Comparison of ENCODE assay signal across 23 mouse cellular contexts in genomic region chr3:158154134-158154533, GRCm38 (mm10).
DNase-seq lines count a peak whose midpoint lies in the region; ATAC-seq lines count a peak whose summit lies in the region.
"Had no signal": no experiment of that assay in that cellular context is flagged by ENCODE, and none has a peak within 500 bp of the region (broad histone marks: within the 10 kb centered on the region; RNA-seq: fewer than 3 reads in every experiment).

No protein-coding gene starts in this region.

- no peak overlapping the region for H3K4me2 ChIP-seq in hindbrain, embryonic 13.5 days
- H3K4me2 ChIP-seq in hindbrain, embryonic 11.5 days (replicated peaks; ENCODE audit: low read depth, low read length), result no peak overlapping the region
- no peak overlapping the region for H3K4me2 ChIP-seq in midbrain, embryonic 14.5 days (ENCODE audit: low read length)
- H3K4me2 ChIP-seq in midbrain, embryonic 16.5 days (ENCODE audit: low read length), result no peak overlapping the region
- no peak overlapping the region for H3K4me2 ChIP-seq in embryonic facial prominence, embryonic 15.5 days (replicated peaks)
- H3K4me2 ChIP-seq: limb, embryonic 15.5 days; liver, embryonic 15.5 days had no signal

- H3K27ac ChIP-seq in hindbrain, embryonic 13.5 days, result no peak overlapping the region; the same call in 1 of the 2 replicates
- no peak overlapping the region for H3K27ac ChIP-seq in hindbrain, embryonic 11.5 days (ENCODE audit: low read depth, low read length)
- H3K27ac ChIP-seq in midbrain, embryonic 14.5 days (replicated peaks; ENCODE audit: low read depth, low read length), result no peak overlapping the region
- H3K27ac ChIP-seq in midbrain, embryonic 16.5 days (ENCODE audit: low read length), result no peak overlapping the region
- H3K27ac ChIP-seq in embryonic facial prominence, embryonic 15.5 days (replicated peaks), result peak overlapping the region; percentile 60; the same call in 1 of the 2 replicates
- H3K27ac ChIP-seq: heart, embryonic 10.5 days; kidney, postnatal 0 days; left cerebral cortex, adult 2 months; limb, embryonic 15.5 days; liver, embryonic 15.5 days; macrophage had no signal

- DNase-seq in hindbrain, embryonic 11.5 days (ENCODE audit: low spot score), result no peak
- DNase-seq in midbrain, embryonic 14.5 days, result no peak
- DNase-seq in cerebellum, adult 8-10 months, result no peak
- no peak for DNase-seq in urinary bladder, postnatal 10 days (ENCODE audit: low spot score)
- DNase-seq: adrenal gland, postnatal 10 days; cerebellum, adult 9-10 months; gastrocnemius, postnatal 10 days; heart, postnatal 4 days; kidney, adult 2 months; left cerebral cortex, postnatal 4 days; right cerebral cortex, postnatal 4 days; thymus, postnatal 14 days had no signal

- WGBS in hindbrain, embryonic 13.5 days, result 84% methylated on average over 3 of the region's 3 CpGs
- 90% methylated on average over 3 of the region's 3 CpGs for WGBS in hindbrain, embryonic 11.5 days
- 93% methylated on average over 3 of the region's 3 CpGs for WGBS in midbrain, embryonic 14.5 days
- 93% methylated on average over 3 of the region's 3 CpGs for WGBS in midbrain, embryonic 16.5 days
- WGBS in embryonic facial prominence, embryonic 15.5 days, result 41% methylated on average over 3 of the region's 3 CpGs

- no peaks in the 10 kb centered on the region for H3K9me3 ChIP-seq in hindbrain, embryonic 13.5 days
- no peaks in the 10 kb centered on the region for H3K9me3 ChIP-seq in hindbrain, embryonic 11.5 days (ENCODE audit: control insufficient read depth, low read length)
- no peaks in the 10 kb centered on the region for H3K9me3 ChIP-seq in midbrain, embryonic 14.5 days (ENCODE audit: control insufficient read depth, low read length)
- H3K9me3 ChIP-seq in midbrain, embryonic 16.5 days (replicated peaks; ENCODE audit: control insufficient read depth, low read length, poor library complexity, severe bottlenecking), result no peaks in the 10 kb centered on the region
- H3K9me3 ChIP-seq in embryonic facial prominence, embryonic 15.5 days (replicated peaks), result no peaks in the 10 kb centered on the region
- H3K9me3 ChIP-seq: heart, embryonic 10.5 days; limb, embryonic 15.5 days; liver, embryonic 15.5 days had no signal

- peaks cover 5% of the 10 kb centered on the region; the same call in 1 of the 2 replicates for H3K4me1 ChIP-seq in hindbrain, embryonic 13.5 days (replicated peaks)
- H3K4me1 ChIP-seq in hindbrain, embryonic 11.5 days (replicated peaks; ENCODE audit: control insufficient read depth, insufficient read depth, low read length), result no peaks in the 10 kb centered on the region
- no peaks in the 10 kb centered on the region for H3K4me1 ChIP-seq in midbrain, embryonic 14.5 days (ENCODE audit: control insufficient read depth, insufficient read depth, low read length)
- H3K4me1 ChIP-seq in midbrain, embryonic 16.5 days (ENCODE audit: control insufficient read depth, insufficient read depth, low read length), result no peaks in the 10 kb centered on the region
- H3K4me1 ChIP-seq in embryonic facial prominence, embryonic 15.5 days, result peaks cover 4% of the 10 kb centered on the region; the same call in 1 of the 2 replicates
- H3K4me1 ChIP-seq: heart, embryonic 10.5 days; limb, embryonic 15.5 days; liver, embryonic 15.5 days had no signal

- H3K9ac ChIP-seq in hindbrain, embryonic 13.5 days, result no peak overlapping the region
- H3K9ac ChIP-seq in hindbrain, embryonic 11.5 days (ENCODE audit: low read depth, low read length), result no peak overlapping the region
- H3K9ac ChIP-seq in midbrain, embryonic 14.5 days (replicated peaks; ENCODE audit: low read length), result no peak overlapping the region
- H3K9ac ChIP-seq in midbrain, embryonic 16.5 days (ENCODE audit: low read depth, low read length), result no peak overlapping the region
- no peak overlapping the region for H3K9ac ChIP-seq in embryonic facial prominence, embryonic 15.5 days
- H3K9ac ChIP-seq: limb, embryonic 15.5 days; liver, embryonic 15.5 days had no signal

- no peaks in the 10 kb centered on the region for H3K27me3 ChIP-seq in hindbrain, embryonic 13.5 days
- no peaks in the 10 kb centered on the region for H3K27me3 ChIP-seq in hindbrain, embryonic 11.5 days (ENCODE audit: control insufficient read depth, insufficient read depth, low read length)
- no peaks in the 10 kb centered on the region for H3K27me3 ChIP-seq in midbrain, embryonic 14.5 days (ENCODE audit: control insufficient read depth, insufficient read depth, low read length)
- no peaks in the 10 kb centered on the region for H3K27me3 ChIP-seq in midbrain, embryonic 16.5 days (ENCODE audit: control insufficient read depth, insufficient read depth, low read depth, low read length)
- H3K27me3 ChIP-seq in embryonic facial prominence, embryonic 15.5 days, result no peaks in the 10 kb centered on the region
- H3K27me3 ChIP-seq: limb, embryonic 15.5 days; liver, embryonic 15.5 days had no signal

- H3K36me3 ChIP-seq in hindbrain, embryonic 13.5 days, result no peaks in the 10 kb centered on the region; the same call in 1 of the 2 replicates
- H3K36me3 ChIP-seq in hindbrain, embryonic 11.5 days (ENCODE audit: control insufficient read depth, insufficient read depth, low read length), result no peaks in the 10 kb centered on the region
- no peaks in the 10 kb centered on the region; the same call in 1 of the 2 replicates for H3K36me3 ChIP-seq in midbrain, embryonic 14.5 days (ENCODE audit: control insufficient read depth, insufficient read depth, low read length)
- H3K36me3 ChIP-seq in midbrain, embryonic 16.5 days (ENCODE audit: control insufficient read depth, insufficient read depth, low read length), result no peaks in the 10 kb centered on the region
- H3K36me3 ChIP-seq in embryonic facial prominence, embryonic 15.5 days, result no peaks in the 10 kb centered on the region
- H3K36me3 ChIP-seq: heart, embryonic 10.5 days; limb, embryonic 15.5 days; liver, embryonic 15.5 days had no signal

- no peak overlapping the region for H3K4me3 ChIP-seq in hindbrain, embryonic 13.5 days
- no peak overlapping the region for H3K4me3 ChIP-seq in hindbrain, embryonic 11.5 days (ENCODE audit: low read depth, low read length)
- no peak overlapping the region for H3K4me3 ChIP-seq in midbrain, embryonic 14.5 days (replicated peaks; ENCODE audit: low read depth, low read length)
- no peak overlapping the region for H3K4me3 ChIP-seq in midbrain, embryonic 16.5 days (ENCODE audit: low read depth, low read length)
- H3K4me3 ChIP-seq in embryonic facial prominence, embryonic 15.5 days (replicated peaks), result no peak overlapping the region
- H3K4me3 ChIP-seq: erythroblast, embryonic 14.5 days; heart, embryonic 10.5 days; left cerebral cortex, adult 2 months; limb, embryonic 15.5 days; liver, embryonic 15.5 days had no signal

- peak; percentile 54; the same call in 1 of the 2 replicates for ATAC-seq in hindbrain, embryonic 13.5 days (ENCODE audit: low FRiP score)
- ATAC-seq in hindbrain, embryonic 11.5 days (ENCODE audit: low FRiP score), result no peak
- ATAC-seq in midbrain, embryonic 14.5 days (ENCODE audit: low FRiP score, low TSS enrichment), result peak; percentile 22; the same call in 1 of the 2 replicates
- ATAC-seq in midbrain, embryonic 16.5 days, result no peak
- peak; percentile 69; the same call in 1 of the 2 replicates for ATAC-seq in embryonic facial prominence, embryonic 15.5 days (ENCODE audit: insufficient number of reproducible peaks, low FRiP score, low TSS enrichment, low read depth)
- ATAC-seq: activated CD4-positive, CD25-positive, alpha-beta regulatory T cell, adult 4 months had no signal

Comparison
In these comparisons a context has a peak if more than half of its experiments do, and no peak if none do; other contexts are left out.
1. ATAC-seq: peak in hindbrain, embryonic 13.5 days (single experiment), midbrain, embryonic 14.5 days (single experiment) and embryonic facial prominence, embryonic 15.5 days (single experiment); none in hindbrain, embryonic 11.5 days (single experiment) and midbrain, embryonic 16.5 days (single experiment).